Mouse (Mus musculus): ENCODE measurements around the gene Gsg1l. TPM values are rescaled to one million over a fixed set of nuclear protein-coding genes. Genes with fewer than 3 reads are reported as not detected.

The Gsg1l gene
- total and polyA plus RNA-seq, 2 experiments from 2014 or later, result 5.7 to 16.6 TPM

- 51% methylated on average over 6 of the region's 6 CpGs for WGBS
Observed at GRCm38 (mm10) chr7:126019966-126020365, 62.2 kb downstream of the Gsg1l start.

GRCm38 (mm10) chr7:126019321-126019720, 62.9 kb downstream of the Gsg1l start:
- TF ChIP-seq EP300 (IDR thresholded peaks at IDR 0.05; ENCODE audit: low read depth) (no peak), CTCF (IDR thresholded peaks at IDR 0.05; ENCODE audit: low read depth) (no peak)
- no peaks in the 10 kb centered on the region for H3K27me3 ChIP-seq (ENCODE audit: control insufficient read depth, insufficient read depth, low read length)
- no peak overlapping the region for H3K27ac ChIP-seq (ENCODE audit: low read depth)
- no peak overlapping the region for H3K9ac ChIP-seq (replicated peaks; ENCODE audit: low read depth, low read length)
- no peak overlapping the region for H3K4me2 ChIP-seq (ENCODE audit: low read depth, low read length)
- DNase-seq (ENCODE audit: low spot score), result no peak
- H3K4me1 ChIP-seq (ENCODE audit: control insufficient read depth, insufficient read depth), result no peaks in the 10 kb centered on the region
- H3K36me3 ChIP-seq (replicated peaks; ENCODE audit: control insufficient read depth, insufficient read depth, low read length), result no peaks in the 10 kb centered on the region
- H3K9me3 ChIP-seq (replicated peaks; ENCODE audit: control insufficient read depth, low read length), result no peaks in the 10 kb centered on the region
- ATAC-seq (ENCODE audit: insufficient read depth, low read depth), result no peak
- H3K4me3 ChIP-seq (ENCODE audit: low read depth, low read length), result no peak overlapping the region
- WGBS, result 70% methylated on average over 9 of the region's 9 CpGs

More at GRCm38 (mm10) chr7:126019966-126020365, 62.2 kb downstream of the Gsg1l start:
- Histone ChIP-seq H3K36me3 (replicated peaks; ENCODE audit: control insufficient read depth, insufficient read depth, low read length) (no peaks in the 10 kb centered on the region), H3K27ac (ENCODE audit: low read depth) (no peak overlapping the region), H3K4me2 (ENCODE audit: low read depth, low read length) (no peak overlapping the region), H3K9ac (replicated peaks; ENCODE audit: low read depth, low read length) (no peak overlapping the region), H3K4me3 (ENCODE audit: low read depth, low read length) (no peak overlapping the region), H3K4me1 (ENCODE audit: control insufficient read depth, insufficient read depth) (no peaks in the 10 kb centered on the region), H3K9me3 (replicated peaks; ENCODE audit: control insufficient read depth, low read length) (no peaks in the 10 kb centered on the region), H3K27me3 (ENCODE audit: control insufficient read depth, insufficient read depth, low read length) (no peaks in the 10 kb centered on the region)
- TF ChIP-seq CTCF (IDR thresholded peaks at IDR 0.05; ENCODE audit: low read depth) (no peak), EP300 (IDR thresholded peaks at IDR 0.05; ENCODE audit: low read depth) (no peak)
- ATAC-seq (ENCODE audit: insufficient read depth, low read depth) (no peak), DNase-seq (ENCODE audit: low spot score) (no peak)

GRCm38 (mm10) chr7:126017455-126017854, 64.8 kb downstream of the Gsg1l start:
- Histone ChIP-seq H3K27me3 (ENCODE audit: control insufficient read depth, insufficient read depth, low read length) (no peaks in the 10 kb centered on the region), H3K36me3 (replicated peaks; ENCODE audit: control insufficient read depth, insufficient read depth, low read length) (no peaks in the 10 kb centered on the region), H3K27ac (ENCODE audit: low read depth) (no peak overlapping the region), H3K4me1 (ENCODE audit: control insufficient read depth, insufficient read depth) (peaks cover 6% of the 10 kb centered on the region), H3K4me3 (ENCODE audit: low read depth, low read length) (no peak overlapping the region), H3K9me3 (replicated peaks; ENCODE audit: control insufficient read depth, low read length) (no peaks in the 10 kb centered on the region), H3K9ac (replicated peaks; ENCODE audit: low read depth, low read length) (no peak overlapping the region), H3K4me2 (ENCODE audit: low read depth, low read length) (no peak overlapping the region)
- DNase-seq (ENCODE audit: low spot score) (no peak), ATAC-seq (ENCODE audit: insufficient read depth, low read depth) (no peak)
- 90% methylated on average over 4 of the region's 4 CpGs for WGBS
- TF ChIP-seq EP300 (IDR thresholded peaks at IDR 0.05; ENCODE audit: low read depth) (no peak), CTCF (IDR thresholded peaks at IDR 0.05; ENCODE audit: low read depth) (no peak)

GRCm38 (mm10) chr7:126012325-126013021, 69.7 kb downstream of the Gsg1l start:
- Histone ChIP-seq H3K9me3 (replicated peaks; ENCODE audit: control insufficient read depth, low read length) (no peaks in the 10 kb centered on the region), H3K27me3 (ENCODE audit: control insufficient read depth, insufficient read depth, low read length) (no peaks in the 10 kb centered on the region), H3K9ac (replicated peaks; ENCODE audit: low read depth, low read length) (no peak overlapping the region), H3K4me1 (ENCODE audit: control insufficient read depth, insufficient read depth) (peaks cover 6% of the 10 kb centered on the region), H3K36me3 (replicated peaks; ENCODE audit: control insufficient read depth, insufficient read depth, low read length) (no peaks in the 10 kb centered on the region), H3K4me2 (ENCODE audit: low read depth, low read length) (no peak overlapping the region; the same call in 1 of the 2 replicates), H3K27ac (ENCODE audit: low read depth) (no peak overlapping the region), H3K4me3 (ENCODE audit: low read depth, low read length) (no peak overlapping the region)
- no peak for DNase-seq (ENCODE audit: low spot score)
- no peak for ATAC-seq (ENCODE audit: insufficient read depth, low read depth)
- TF ChIP-seq EP300 (IDR thresholded peaks at IDR 0.05; ENCODE audit: low read depth), result no peak
- no peak for TF ChIP-seq CTCF (IDR thresholded peaks at IDR 0.05; ENCODE audit: low read depth)
- 42% methylated on average over 11 of the region's 11 CpGs for WGBS

- no peaks in the 10 kb centered on the region for H3K9me3 ChIP-seq (replicated peaks; ENCODE audit: control insufficient read depth, low read length)
- TF ChIP-seq EP300 (IDR thresholded peaks at IDR 0.05; ENCODE audit: low read depth) (no peak), CTCF (IDR thresholded peaks at IDR 0.05; ENCODE audit: low read depth) (no peak)
- no peak overlapping the region for H3K4me2 ChIP-seq (ENCODE audit: low read depth, low read length)
- DNase-seq (ENCODE audit: low spot score) (no peak), ATAC-seq (ENCODE audit: insufficient read depth, low read depth) (no peak)
- no peak overlapping the region for H3K27ac ChIP-seq (ENCODE audit: low read depth)
- peaks cover 6% of the 10 kb centered on the region for H3K4me1 ChIP-seq (ENCODE audit: control insufficient read depth, insufficient read depth)
- H3K9ac ChIP-seq (replicated peaks; ENCODE audit: low read depth, low read length), result no peak overlapping the region
- H3K4me3 ChIP-seq (ENCODE audit: low read depth, low read length), result no peak overlapping the region
- no peaks in the 10 kb centered on the region for H3K36me3 ChIP-seq (replicated peaks; ENCODE audit: control insufficient read depth, insufficient read depth, low read length)
- WGBS, result 61% methylated on average over 7 of the region's 7 CpGs
- no peaks in the 10 kb centered on the region for H3K27me3 ChIP-seq (ENCODE audit: control insufficient read depth, insufficient read depth, low read length)
Observed at GRCm38 (mm10) chr7:126008789-126009148, 73.4 kb downstream of the Gsg1l start.
